Mouse (Mus musculus): ENCODE data around the gene Ndufb7.
"Not testable (repeated sequence)": the region's sequence is repeated elsewhere in the genome, so short reads cannot be mapped to it uniquely, and the experiment has no call there.

Gene Ndufb7

GRCm38 (mm10) chr8:83566469-83567395 is at the start of gene Ndufb7:
TSS of gene Ndufb7 (plus strand) at chr8:83566671.
- peak; percentile 80 for ATAC-seq (ENCODE audit: low TSS enrichment)

- ATAC-seq (ENCODE audit: low TSS enrichment): no peak
These were observed 46.0 kb upstream of the Ndufb7 start for GRCm38 (mm10) chr8:83520432-83520831.

- not testable (repeated sequence) for ATAC-seq (ENCODE audit: low TSS enrichment)
These were observed 45.6 kb upstream of the Ndufb7 start for GRCm38 (mm10) chr8:83520907-83521306.

GRCm38 (mm10) chr8:83521310-83521709 is 45.2 kb upstream of the Ndufb7 start:
- no peak for ATAC-seq (ENCODE audit: low TSS enrichment)

DNA sequence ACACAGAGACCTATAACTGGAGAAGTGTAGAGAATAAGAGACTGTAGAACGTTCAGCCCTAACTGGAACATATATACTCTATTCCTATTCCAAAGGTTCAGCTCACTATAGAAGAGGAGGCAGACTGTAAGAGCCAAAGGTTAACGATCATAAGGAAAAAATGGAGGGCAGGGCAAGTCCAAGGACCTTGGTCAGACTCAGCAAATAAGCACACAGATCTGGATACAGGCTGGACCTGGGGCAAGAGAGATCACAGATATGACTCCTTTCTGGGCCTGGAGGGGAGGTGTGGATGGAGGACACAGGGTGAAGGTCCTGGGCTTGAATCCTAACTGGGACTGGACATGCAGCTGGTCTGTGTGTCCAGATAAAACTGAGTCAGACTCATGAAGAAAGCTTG is 31.7 kb upstream of the Ndufb7 start:
- ATAC-seq (ENCODE audit: low TSS enrichment): no peak

- no peak for ATAC-seq (ENCODE audit: low TSS enrichment)
These were observed 30.7 kb upstream of the Ndufb7 start, which contains the start of gene Olfr370 for GRCm38 (mm10) chr8:83535736-83536135. TSS of gene Olfr370 (plus strand) at chr8:83535780.

DNA sequence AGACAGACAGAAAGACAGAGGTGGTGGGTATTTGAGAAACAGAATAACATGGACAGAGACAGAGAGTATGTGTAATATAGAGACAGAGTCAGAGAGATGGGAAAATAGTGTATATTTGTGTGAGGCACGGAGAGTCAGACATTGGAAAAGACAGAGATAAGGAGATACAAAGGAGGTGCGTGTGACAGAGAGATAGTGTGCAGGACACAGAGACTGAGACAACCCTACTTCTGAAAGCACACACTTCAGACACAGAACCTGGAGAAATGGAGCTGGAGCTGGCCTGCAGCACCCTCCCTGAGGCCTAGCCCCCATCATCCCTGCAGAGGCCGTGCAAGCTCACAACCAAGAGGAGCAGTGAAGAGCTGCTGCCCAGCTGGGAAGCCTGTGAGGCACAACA is 3.8 kb upstream of the Ndufb7 start:
- no peak for ATAC-seq (ENCODE audit: low TSS enrichment)

GRCm38 (mm10) chr8:83563246-83563645 is 3.2 kb upstream of the Ndufb7 start:
- ATAC-seq (ENCODE audit: low TSS enrichment): no peak

GRCm38 (mm10) chr8:83565731-83566375 is 618 bp upstream of the Ndufb7 start:
- no peak for ATAC-seq (ENCODE audit: low TSS enrichment)

DNA sequence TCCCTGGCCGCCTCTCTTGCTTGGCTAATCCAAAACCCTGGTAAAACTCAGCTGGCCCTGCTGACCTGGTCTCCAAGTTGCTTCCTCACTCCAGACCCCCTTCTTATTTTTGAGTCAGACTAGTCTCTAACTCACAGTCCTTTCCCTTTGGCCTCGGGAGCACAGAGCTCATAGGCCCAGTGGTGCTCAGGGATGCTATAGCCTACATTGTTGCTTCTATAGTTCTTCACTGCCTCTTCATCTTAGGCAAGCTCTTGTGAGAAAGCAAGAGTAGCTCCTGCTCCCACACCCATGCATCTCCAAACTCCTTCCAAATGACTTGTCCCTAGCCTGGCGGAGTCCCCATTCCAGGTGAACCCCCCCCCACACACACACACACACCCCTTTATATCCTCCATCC is 1.2 kb downstream of the Ndufb7 start:
- ATAC-seq (ENCODE audit: low TSS enrichment): no peak

DNA sequence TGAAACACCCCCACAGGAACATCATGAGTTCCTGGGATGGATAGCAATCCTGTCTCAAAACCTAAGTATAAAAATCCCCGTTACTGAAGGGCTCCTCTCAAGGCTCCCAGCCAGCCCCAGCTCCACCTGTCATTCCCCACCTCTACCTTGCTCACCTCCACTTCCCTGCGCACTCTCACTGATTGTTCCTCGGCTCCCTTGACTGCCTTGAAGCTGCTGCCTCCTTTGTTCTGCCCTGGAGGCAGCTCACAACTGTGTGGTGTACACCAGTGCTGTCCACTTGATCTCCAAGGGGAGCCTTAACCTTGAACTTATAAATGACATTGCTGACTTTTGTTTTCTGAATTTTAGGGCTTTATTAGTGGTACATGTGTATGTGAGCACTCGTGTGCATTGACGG is 1.7 kb downstream of the Ndufb7 start:
- ATAC-seq (ENCODE audit: low TSS enrichment): no peak

GRCm38 (mm10) chr8:83568755-83569154 is 2.3 kb downstream of the Ndufb7 start:
- no peak for ATAC-seq (ENCODE audit: low TSS enrichment)

GRCm38 (mm10) chr8:83569165-83569564 is 2.7 kb downstream of the Ndufb7 start:
- no peak for ATAC-seq (ENCODE audit: low TSS enrichment)

DNA sequence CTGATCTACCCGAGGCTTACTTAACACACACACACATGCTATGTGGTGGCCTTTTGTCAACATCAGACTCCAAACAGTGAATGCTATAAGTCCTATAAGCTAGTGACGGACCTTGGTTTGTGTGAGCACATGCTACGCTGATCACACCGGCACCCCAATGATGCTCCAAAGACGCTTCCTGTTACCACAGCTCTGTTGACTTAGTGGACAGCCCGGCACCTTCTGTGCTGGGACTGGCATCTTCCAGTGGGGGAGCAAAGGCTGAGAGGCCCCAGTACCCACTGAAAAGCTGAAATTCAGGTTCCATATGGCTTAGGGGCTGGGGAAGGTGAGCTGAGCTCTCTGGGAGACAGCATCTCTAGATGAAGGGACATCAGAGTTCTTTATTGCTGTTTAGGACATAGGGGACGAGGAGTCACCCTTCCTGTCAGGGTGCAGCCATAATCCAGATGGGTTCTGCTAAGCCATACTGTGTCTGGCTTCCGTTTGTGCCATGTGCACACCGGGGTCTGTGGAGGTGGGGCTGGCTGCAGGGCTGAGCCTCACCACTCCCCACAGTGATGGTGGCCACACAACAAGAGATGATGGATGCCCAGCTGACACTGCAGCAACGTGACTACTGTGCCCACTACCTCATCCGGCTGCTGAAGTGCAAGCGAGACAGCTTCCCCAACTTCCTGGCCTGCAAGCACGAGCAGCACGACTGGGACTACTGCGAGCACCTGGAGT is 4.0 kb downstream of the Ndufb7 start:
- no peak for ATAC-seq (ENCODE audit: low TSS enrichment)

- not testable (repeated sequence) for ATAC-seq (ENCODE audit: low TSS enrichment)
These were observed 4.5 kb downstream of the Ndufb7 start for GRCm38 (mm10) chr8:83571001-83571340.

GRCm38 (mm10) chr8:83571791-83572190 is 5.3 kb downstream of the Ndufb7 start:
- ATAC-seq (ENCODE audit: low TSS enrichment): no peak

DNA sequence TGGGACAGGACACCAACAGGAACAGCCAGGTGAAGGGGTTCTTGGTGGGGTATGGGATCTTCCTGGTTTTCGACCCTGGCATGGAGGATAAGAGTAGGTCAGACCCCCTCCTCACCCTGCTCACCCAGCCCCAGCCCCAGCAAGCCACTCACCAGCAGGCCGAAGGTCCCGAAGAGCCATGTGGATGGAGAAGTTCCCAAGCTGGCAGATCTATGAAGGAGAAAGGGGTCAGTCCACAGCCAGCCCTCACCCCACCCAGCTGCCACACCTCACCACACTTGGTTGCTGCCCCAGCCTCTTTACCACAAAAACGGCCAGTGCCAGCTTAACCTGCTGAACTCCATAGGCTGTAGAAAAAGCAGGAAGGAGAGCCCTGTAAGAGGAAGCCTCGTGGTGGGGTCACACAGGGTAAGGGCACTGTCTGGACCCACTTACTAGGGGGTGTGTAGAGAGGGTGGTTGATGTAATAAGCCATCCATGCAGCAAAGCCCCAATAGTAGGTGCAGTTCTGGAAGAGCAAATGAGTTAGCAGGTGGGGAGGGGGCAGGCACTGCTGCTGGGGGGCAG is 5.9 kb downstream of the Ndufb7 start:
- ATAC-seq (ENCODE audit: low TSS enrichment): no peak

- ATAC-seq (ENCODE audit: low TSS enrichment): 0 out of 2 replicates have a peak, but pooled peaks have one; percentile 12
These were observed 6.8 kb downstream of the Ndufb7 start for GRCm38 (mm10) chr8:83573140-83573875.

GRCm38 (mm10) chr8:83574631-83575315 is 8.3 kb downstream of the Ndufb7 start:
- ATAC-seq (ENCODE audit: low TSS enrichment): no peak

Measured in frontal cortex, adult (tissue).